Mouse (Mus musculus) erythroblast, embryonic 14.5 days (primary cell): ENCODE measurements around the gene Itpr3.

Source experiments
- GATA1 ChIP-seq: IDR thresholded peaks from 2 replicates; pipeline ENCODE4 v1.6.1; 2012; ENCODE audit warnings: low read length, inconsistent platforms, mixed read lengths
- TAL1 ChIP-seq: IDR thresholded peaks from 3 replicates; pipeline ENCODE4 v1.6.1; 2012; ENCODE audit warnings: low read length, inconsistent platforms, mixed read lengths

DNA sequence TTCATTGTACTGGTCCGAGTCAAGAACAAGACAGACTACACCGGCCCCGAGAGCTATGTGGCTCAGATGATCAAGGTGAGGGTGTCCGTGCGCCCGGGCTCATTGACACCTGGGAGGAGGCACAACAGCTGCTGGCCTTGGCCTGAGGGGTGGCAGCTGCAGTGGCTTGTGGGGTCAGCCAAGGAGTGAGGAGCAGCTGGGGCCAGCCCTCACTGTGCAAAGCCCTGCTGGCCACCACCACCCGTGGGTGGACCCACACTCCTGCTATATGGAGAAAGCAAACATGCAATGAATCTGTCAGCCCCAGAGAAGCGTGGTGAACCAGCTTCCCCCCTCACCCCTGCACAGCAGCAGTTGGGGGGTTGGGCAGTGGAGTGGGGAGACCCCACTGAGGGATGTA is 62.9 kb downstream of the Itpr3 start:
- TF ChIP-seq TAL1 (no peak), GATA1 (no peak)
